Mouse (Mus musculus) midbrain, embryonic 11.5 days (tissue): ENCODE data around the gene Ankrd11. TPM values are rescaled to one million over a fixed set of nuclear protein-coding genes. Genes with fewer than 3 reads are reported as not detected.

Source experiments
- ATAC-seq: fragments of 200-750 bp; cut with Nextera tagmentation; 2 replicates; pipeline ENCODE4 v1.8.0; 2017; ENCODE audit warnings: moderate TSS enrichment, moderate library complexity; ENCODE audit not compliant: low FRiP score
- DNase-seq: peaks from one replicate; pipeline ENCODE4 v3.0.0; 2015; ENCODE audit warnings: low spot score; ENCODE audit errors: missing footprints
- H3K27ac ChIP-seq: fragments of 300-500 bp; sonication (generic); 2 replicates; pipeline ENCODE4 v1.5.1; 2014; ENCODE audit warnings: low read depth, low read length
- H3K27me3 ChIP-seq: fragments of 300-500 bp; sonication (generic); 2 replicates; pipeline ENCODE4 v1.6.1; 2014; ENCODE audit warnings: mild to moderate bottlenecking, low read length, moderate library complexity, mixed read lengths; ENCODE audit not compliant: control insufficient read depth, insufficient read depth
- H3K36me3 ChIP-seq: fragments of 300-500 bp; sonication (generic); 2 replicates; pipeline ENCODE4 v1.6.1; 2014; ENCODE audit warnings: mild to moderate bottlenecking, low read length, moderate library complexity, mixed read lengths; ENCODE audit not compliant: control insufficient read depth, insufficient read depth
- H3K4me1 ChIP-seq: fragments of 300-500 bp; sonication (generic); 2 replicates; pipeline ENCODE4 v1.6.1; 2014; ENCODE audit warnings: low read length; ENCODE audit not compliant: control insufficient read depth, insufficient read depth
- H3K4me2 ChIP-seq: fragments of 300-500 bp; sonication (generic); 2 replicates; pipeline ENCODE4 v1.6.1; 2014; ENCODE audit warnings: mild to moderate bottlenecking, moderate library complexity
- H3K4me3 ChIP-seq: fragments of 300-500 bp; sonication (generic); 2 replicates; pipeline ENCODE4 v1.5.1; 2014; ENCODE audit warnings: low read depth, low read length
- H3K9ac ChIP-seq: fragments of 300-500 bp; sonication (generic); 2 replicates; pipeline ENCODE4 v1.6.1; 2014; ENCODE audit warnings: low read length
- H3K9me3 ChIP-seq: fragments of 300-500 bp; sonication (generic); 2 replicates; pipeline ENCODE4 v1.6.1; 2016; ENCODE audit warnings: low read length; ENCODE audit not compliant: control insufficient read depth
- WGBS: fragments of 180-500 bp; shearing (Covaris S2); extraction: QIAGEN DNeasy Blood & Tissue Kit; methylation state at CpG from one replicate; pipeline ENCODE4 v1.1.7; 2014; 5-methylcytosine and 5-hydroxymethylcytosine counted together
- polyA plus RNA-seq: library from polyadenylated mRNA; unstranded; fragments of >200 nt; fragmentation: Nextera tagmentation; extraction: Ambion mirVana; gene quantifications from 2 replicates; pipeline ENCODE4 v1.2.1, GENCODE M21; 2014

Gene Ankrd11
- polyA plus RNA-seq, 1 experiment from 2014 or later, result 72.0 TPM

DNA sequence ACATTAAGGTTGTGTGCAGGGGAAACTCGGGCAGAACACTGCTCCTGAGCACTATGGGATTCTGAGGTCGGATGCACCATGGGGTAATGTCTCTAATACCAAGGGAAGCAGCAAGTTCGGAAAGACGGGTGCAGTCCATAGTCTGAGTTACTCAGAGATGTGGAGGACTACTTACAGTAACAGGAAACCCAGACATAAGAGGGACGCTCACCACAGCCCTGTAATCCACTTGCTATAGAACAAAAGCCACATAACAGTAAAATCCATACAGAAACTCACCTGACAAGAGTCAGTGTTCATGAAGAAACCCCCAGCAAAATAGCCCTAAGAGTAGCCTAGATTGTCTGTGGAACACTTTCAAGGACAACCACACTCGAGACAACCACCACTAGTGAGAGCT lies 118.0 kb downstream of the Ankrd11 start:
- Histone ChIP-seq H3K4me1 (peaks cover 6% of the 10 kb centered on the region), H3K27ac (no peak overlapping the region), H3K9ac (0 out of 2 replicates have a peak overlapping the region, but pooled peaks have one; percentile 4), H3K4me2 (no peak overlapping the region), H3K9me3 (no peaks in the 10 kb centered on the region), H3K4me3 (no peak overlapping the region), H3K27me3 (no peaks in the 10 kb centered on the region), H3K36me3 (no peaks in the 10 kb centered on the region)
- ATAC-seq, result no peak
- no peak for DNase-seq
- 85% methylated on average over 6 of the region's 6 CpGs for WGBS

DNA sequence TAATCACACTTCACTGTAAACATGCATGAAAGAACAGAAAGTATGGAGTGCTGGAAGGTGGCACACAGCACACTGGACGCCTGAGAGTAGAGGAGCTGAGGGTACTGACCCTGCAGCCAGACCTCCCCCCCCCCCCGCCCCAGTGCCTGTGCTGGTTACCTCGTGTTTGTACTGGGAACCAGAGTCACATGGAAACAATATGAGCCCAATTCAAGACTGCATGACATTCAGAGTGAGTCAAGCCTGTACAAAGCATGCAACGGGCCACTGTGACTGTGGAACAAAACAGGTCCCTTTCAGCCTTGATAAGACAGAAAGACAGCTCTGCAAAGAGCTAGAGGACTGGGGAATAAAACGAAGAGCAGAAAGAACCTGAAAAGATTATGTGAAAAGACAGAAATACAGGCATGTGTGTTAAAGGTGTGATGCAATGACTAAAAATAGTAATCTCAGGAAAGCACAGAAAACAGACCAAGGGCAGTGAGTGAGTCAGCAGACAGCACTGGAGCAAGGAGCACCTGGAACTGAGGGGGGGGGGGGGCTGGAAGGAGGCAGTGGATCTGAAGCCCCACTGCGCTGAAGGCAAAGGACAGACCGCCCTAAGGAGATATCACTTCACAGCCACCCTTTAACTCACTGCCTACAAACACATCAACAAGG lies 118.5 kb downstream of the Ankrd11 start:
- no peak overlapping the region for H3K4me2 ChIP-seq
- no peaks in the 10 kb centered on the region for H3K27me3 ChIP-seq
- peaks cover 6% of the 10 kb centered on the region for H3K4me1 ChIP-seq
- 67% methylated on average over 7 of the region's 7 CpGs for WGBS
- DNase-seq, result no peak
- 0 out of 2 replicates have a peak overlapping the region, but pooled peaks have one; percentile 4 for H3K9ac ChIP-seq
- H3K36me3 ChIP-seq, result no peaks in the 10 kb centered on the region
- no peaks in the 10 kb centered on the region for H3K9me3 ChIP-seq
- H3K4me3 ChIP-seq, result no peak overlapping the region
- ATAC-seq, result no peak
- H3K27ac ChIP-seq, result no peak overlapping the region

DNA sequence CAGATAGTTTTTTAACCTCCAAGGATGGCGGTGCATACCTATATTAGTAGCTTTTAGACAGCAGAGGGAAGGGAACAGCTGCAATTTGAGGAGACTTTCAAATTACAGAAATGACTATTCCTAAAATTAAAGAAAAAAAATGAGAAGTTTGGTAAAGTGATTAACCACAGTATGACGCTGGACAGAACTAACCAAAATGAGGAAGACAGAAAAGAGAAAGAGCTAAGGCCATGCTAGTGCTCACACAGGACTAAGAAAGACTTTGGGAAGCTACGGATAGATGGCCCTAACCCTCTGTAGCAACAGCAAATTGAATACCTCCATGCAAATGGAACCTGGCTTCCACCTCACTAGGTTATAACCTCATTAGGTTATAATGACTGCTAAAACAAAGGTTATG lies 119.1 kb downstream of the Ankrd11 start:
- H3K27ac ChIP-seq, result no peak overlapping the region
- no peaks in the 10 kb centered on the region for H3K36me3 ChIP-seq
- H3K9ac ChIP-seq, result no peak overlapping the region
- H3K4me3 ChIP-seq, result no peak overlapping the region
- no peak for ATAC-seq
- peaks cover 6% of the 10 kb centered on the region for H3K4me1 ChIP-seq
- no peak for DNase-seq
- WGBS, result 93% methylated on average over 3 of the region's 3 CpGs
- H3K9me3 ChIP-seq, result no peaks in the 10 kb centered on the region
- no peaks in the 10 kb centered on the region for H3K27me3 ChIP-seq
- H3K4me2 ChIP-seq, result no peak overlapping the region

DNA sequence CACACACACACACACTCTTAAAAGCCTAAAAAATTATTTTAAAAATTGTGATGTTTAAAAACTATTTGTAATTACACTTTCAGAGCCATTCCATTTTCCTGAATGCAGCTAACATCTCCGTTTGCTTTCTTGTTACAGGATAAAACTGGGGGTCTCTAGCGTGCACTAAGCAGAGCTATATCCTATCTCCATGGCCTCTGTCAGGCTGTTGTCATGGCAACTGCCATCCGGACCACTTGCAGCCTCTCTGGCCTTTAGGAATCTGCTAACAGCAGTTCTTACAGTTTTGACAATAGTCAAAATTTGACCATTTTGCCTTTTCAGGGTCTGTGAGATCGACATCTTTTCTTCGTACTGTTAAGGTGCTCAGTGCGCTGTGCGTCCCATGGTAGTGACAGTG lies 121.2 kb downstream of the Ankrd11 start:
- no peak for DNase-seq
- Histone ChIP-seq H3K9ac (no peak overlapping the region), H3K4me2 (no peak overlapping the region)

DNA sequence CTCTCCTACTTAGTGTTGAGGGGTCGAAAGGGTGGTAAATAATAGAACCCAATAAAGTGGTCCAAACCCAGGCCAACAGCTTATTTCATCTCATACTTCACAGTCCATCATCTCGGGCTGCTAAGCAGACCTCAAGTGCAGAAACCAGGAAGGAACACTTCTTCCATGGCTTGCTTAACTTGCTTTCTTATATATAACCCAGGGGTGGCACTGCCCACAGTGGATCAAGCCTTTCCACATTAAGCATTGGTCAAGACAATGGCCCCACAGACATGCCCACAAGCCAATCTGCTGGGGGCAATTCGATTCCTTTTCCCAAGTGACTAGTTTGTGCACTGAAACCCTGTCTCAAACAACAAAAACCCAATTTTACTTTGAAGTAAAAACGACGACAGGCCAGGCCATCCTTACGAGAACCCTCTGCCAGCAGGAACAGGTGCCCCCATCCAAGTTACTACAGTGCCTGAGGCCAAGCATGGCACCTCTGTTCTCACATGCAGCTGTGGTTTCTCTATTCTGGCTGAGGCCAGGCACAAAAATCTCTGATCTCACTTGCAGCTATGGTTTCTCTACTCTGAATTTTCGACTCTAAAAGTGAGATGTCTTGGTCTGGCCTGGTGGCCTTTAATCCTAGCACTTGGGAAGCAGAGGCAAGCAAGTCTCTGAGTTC lies 123.5 kb downstream of the Ankrd11 start:
- no peaks in the 10 kb centered on the region for H3K9me3 ChIP-seq
- no peak overlapping the region for H3K27ac ChIP-seq
- DNase-seq, result no peak
- ATAC-seq, result no peak
- no peaks in the 10 kb centered on the region for H3K27me3 ChIP-seq
- no peak overlapping the region for H3K9ac ChIP-seq
- peaks cover 6% of the 10 kb centered on the region; the same call in 1 of the 2 replicates for H3K4me1 ChIP-seq
- WGBS, result 86% methylated on average over 7 of the region's 7 CpGs
- no peak overlapping the region for H3K4me2 ChIP-seq
- no peak overlapping the region for H3K4me3 ChIP-seq
- no peaks in the 10 kb centered on the region for H3K36me3 ChIP-seq

More for the DNA sequence above, 121.2 kb downstream of the Ankrd11 start:
- H3K27me3 ChIP-seq, result no peaks in the 10 kb centered on the region
- no peaks in the 10 kb centered on the region for H3K9me3 ChIP-seq
- peaks cover 6% of the 10 kb centered on the region for H3K4me1 ChIP-seq
- 70% methylated on average over 7 of the region's 7 CpGs for WGBS
- no peak for ATAC-seq
- H3K27ac ChIP-seq, result no peak overlapping the region
- no peak overlapping the region for H3K4me3 ChIP-seq
- no peaks in the 10 kb centered on the region for H3K36me3 ChIP-seq

DNA sequence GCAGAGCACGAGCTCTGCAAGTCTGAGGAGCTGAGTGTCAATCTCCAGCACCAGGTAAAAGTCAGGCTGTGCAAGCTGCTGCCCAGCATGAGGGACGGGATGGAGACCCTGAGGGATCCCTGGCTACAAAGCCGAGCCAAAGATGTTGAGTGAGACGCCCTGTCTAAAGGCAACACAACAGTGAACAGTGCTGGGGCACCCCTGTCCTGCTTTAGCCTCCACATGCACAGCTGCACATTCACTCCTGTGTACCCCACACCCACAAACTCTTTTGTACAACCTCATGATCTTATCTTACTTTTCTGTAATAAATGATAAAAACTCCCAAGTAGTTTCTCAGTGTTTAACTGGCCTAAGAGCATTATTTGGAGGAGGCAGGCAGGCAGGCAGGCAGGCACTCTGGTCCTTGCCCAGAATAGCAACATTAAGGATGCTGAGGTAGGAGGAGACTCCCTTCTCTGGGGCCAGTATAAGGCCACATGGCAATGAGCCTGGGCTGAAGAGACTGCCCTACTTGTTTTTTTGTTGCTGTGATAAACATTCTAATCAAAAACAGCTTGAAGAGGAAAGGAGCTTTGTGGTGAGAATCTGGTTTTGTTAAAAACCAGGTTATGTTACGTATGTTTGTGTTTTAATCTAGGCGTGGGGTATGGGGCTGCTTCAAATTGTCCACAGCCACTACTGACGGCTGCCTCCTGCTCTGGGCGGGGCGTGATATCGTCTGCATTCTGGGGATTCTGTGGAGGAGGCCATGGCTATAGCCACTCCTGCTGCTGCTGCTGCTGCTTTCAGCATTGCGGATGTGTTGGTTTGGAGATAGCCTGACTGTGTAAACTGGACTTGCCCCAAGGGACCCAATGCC lies 124.3 kb downstream of the Ankrd11 start:
- Histone ChIP-seq H3K4me1 (peaks cover 6% of the 10 kb centered on the region; the same call in 1 of the 2 replicates), H3K4me2 (no peak overlapping the region), H3K9ac (no peak overlapping the region), H3K9me3 (no peaks in the 10 kb centered on the region), H3K4me3 (no peak overlapping the region), H3K27me3 (no peaks in the 10 kb centered on the region), H3K27ac (no peak overlapping the region), H3K36me3 (no peaks in the 10 kb centered on the region)
- WGBS, result 73% methylated on average over 11 of the region's 11 CpGs
- ATAC-seq (no peak), DNase-seq (no peak)

DNA sequence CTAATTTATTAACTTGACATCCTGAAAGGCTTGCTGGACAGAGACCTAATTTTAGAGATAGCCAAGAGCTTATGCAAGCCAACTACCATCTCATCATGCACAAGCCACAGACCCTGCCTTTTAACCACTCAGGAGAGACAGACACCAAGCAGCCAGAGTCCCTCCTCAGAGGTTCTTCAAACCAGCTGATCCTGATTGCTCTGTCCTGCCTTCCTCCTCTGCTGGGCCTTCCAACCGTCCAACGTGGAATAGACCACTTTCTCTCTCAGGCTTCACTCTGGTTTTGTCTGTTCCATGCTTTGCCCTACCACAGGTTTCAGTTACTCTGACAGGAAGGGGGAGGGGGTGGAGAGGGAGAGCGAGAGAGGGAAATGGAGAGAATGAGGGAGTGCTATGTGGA lies 125.3 kb downstream of the Ankrd11 start:
- Histone ChIP-seq H3K4me2 (no peak overlapping the region), H3K27me3 (no peaks in the 10 kb centered on the region), H3K4me3 (no peak overlapping the region), H3K36me3 (no peaks in the 10 kb centered on the region), H3K9me3 (no peaks in the 10 kb centered on the region), H3K27ac (no peak overlapping the region), H3K4me1 (peaks cover 6% of the 10 kb centered on the region; the same call in 1 of the 2 replicates), H3K9ac (no peak overlapping the region)
- 74% methylated on average over 3 of the region's 3 CpGs for WGBS
- DNase-seq (no peak), ATAC-seq (no peak)

DNA sequence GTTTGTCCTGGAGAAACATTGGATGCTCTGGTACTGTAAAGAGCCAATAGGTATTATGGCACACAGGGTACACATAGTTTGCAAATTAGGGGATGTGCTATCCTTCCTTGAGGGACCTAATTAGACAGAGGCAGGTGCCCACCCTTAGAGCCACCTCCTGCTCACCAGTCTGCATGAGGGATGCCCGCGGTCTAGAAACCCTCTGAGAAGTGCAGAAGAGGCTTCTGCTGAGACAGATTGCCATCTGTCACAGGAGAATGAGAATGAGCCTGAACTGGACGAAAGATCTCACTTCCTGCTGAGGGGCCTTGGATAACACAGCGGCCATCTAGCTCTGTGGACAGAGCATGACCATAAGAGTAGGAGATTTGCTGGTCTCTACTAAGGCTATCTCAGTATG lies 129.2 kb downstream of the Ankrd11 start:
- H3K36me3 ChIP-seq, result no peaks in the 10 kb centered on the region
- H3K27me3 ChIP-seq, result no peaks in the 10 kb centered on the region
- no peak overlapping the region for H3K4me3 ChIP-seq

DNA sequence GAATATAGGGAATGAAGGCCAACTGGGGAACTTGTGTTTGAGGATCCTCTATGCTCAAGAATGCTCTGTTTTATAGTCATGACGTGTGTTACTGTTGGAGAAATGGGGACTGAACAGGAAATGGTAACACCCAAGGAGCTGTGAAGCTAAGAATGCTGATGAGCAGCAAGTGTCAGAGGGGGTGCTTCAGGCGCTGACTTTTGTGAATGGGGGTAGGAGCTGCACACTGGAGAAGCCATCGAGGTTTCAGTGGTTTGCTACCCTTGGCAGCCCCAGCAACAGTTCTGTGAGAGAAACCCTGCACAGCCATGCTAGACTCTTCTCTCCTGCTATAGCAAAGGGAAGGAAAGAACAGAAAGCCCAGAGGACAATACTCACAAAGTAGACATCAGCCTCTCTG lies 129.9 kb downstream of the Ankrd11 start:
- 85% methylated on average over 3 of the region's 3 CpGs for WGBS
- Histone ChIP-seq H3K27me3 (no peaks in the 10 kb centered on the region), H3K36me3 (no peaks in the 10 kb centered on the region), H3K4me1 (no peaks in the 10 kb centered on the region), H3K9me3 (no peaks in the 10 kb centered on the region), H3K9ac (no peak overlapping the region), H3K4me3 (no peak overlapping the region), H3K4me2 (no peak overlapping the region), H3K27ac (no peak overlapping the region)
- ATAC-seq, result no peak
- no peak for DNase-seq

More for the DNA sequence above, 129.2 kb downstream of the Ankrd11 start:
- no peaks in the 10 kb centered on the region for H3K9me3 ChIP-seq
- WGBS, result 91% methylated on average over 4 of the region's 4 CpGs
- H3K27ac ChIP-seq, result no peak overlapping the region
- DNase-seq, result no peak
- ATAC-seq, result no peak
- no peak overlapping the region for H3K9ac ChIP-seq
- H3K4me1 ChIP-seq, result no peaks in the 10 kb centered on the region
- H3K4me2 ChIP-seq, result no peak overlapping the region
